Comparison of ENCODE assay signal across 23 mouse cellular contexts in genomic region chr1:173622216-173622615, GRCm38 (mm10). TPM values are rescaled to one million over a fixed set of nuclear protein-coding genes. Genes with fewer than 3 reads are reported as not detected.
DNase-seq lines count a peak whose midpoint lies in the region; ATAC-seq and TF ChIP-seq lines count a peak whose summit lies in the region.
"Not testable (repeated sequence)": the region's sequence is repeated elsewhere in the genome, so short reads cannot be mapped to it uniquely, and the experiment has no call there.
"Had no signal": no experiment of that assay in that cellular context is flagged by ENCODE, and none has a peak within 500 bp of the region (broad histone marks: within the 10 kb centered on the region; RNA-seq: fewer than 3 reads in every experiment).

No protein-coding gene starts in this region.

- DNase-seq in NIH3T3 (ENCODE audit: low read depth) = peak; percentile 13
- peak; percentile 56 for DNase-seq in gastrocnemius, adult 18-20 months (ENCODE audit: low spot score)
- DNase-seq in heart, adult 8-10 months (ENCODE audit: low spot score) = peak; percentile 63
- not testable (repeated sequence) for DNase-seq in spleen, adult 2 months (ENCODE audit: low read depth in 1 of 2, low spot score in 2 of 2)

- 27% methylated on average over 2 of the region's 2 CpGs for WGBS in spleen, adult 2 months

- TF ChIP-seq POLR2A in myocyte (IDR thresholded peaks at IDR 0.05; ENCODE audit: insufficient read length, low read depth); spleen, adult 2 months (IDR thresholded peaks at IDR 0.05; ENCODE audit: low read depth, low read length): not testable (repeated sequence)

- not testable (repeated sequence) for TF ChIP-seq CTCF in spleen, adult 2 months (IDR thresholded peaks at IDR 0.05; ENCODE audit: extremely low read depth, insufficient read depth, insufficient read length, insufficient replicate concordance)

- H3K79me2 ChIP-seq in myocyte (ENCODE audit: control insufficient read depth, insufficient read depth) = not testable (repeated sequence)

- H3K36me3 ChIP-seq in myocyte (ENCODE audit: control insufficient read depth, insufficient read depth); spleen, adult 2 months (ENCODE audit: control insufficient read depth, insufficient read depth, low read length): not testable (repeated sequence)

- H3K4me1 ChIP-seq in spleen, adult 2 months (ENCODE audit: control insufficient read depth, insufficient read depth, insufficient read length) = not testable (repeated sequence)

- not testable (repeated sequence) for H3K4me2 ChIP-seq in myocyte (ENCODE audit: low read depth)

- H3K27me3 ChIP-seq in myocyte (ENCODE audit: control insufficient read depth, insufficient read depth, insufficient read length); spleen, adult 2 months (ENCODE audit: control insufficient read depth, insufficient read depth, low read length): not testable (repeated sequence)

- not testable (repeated sequence) for H3ac ChIP-seq in myocyte (ENCODE audit: control insufficient read depth, insufficient read length)

- peak overlapping the region; percentile 67 for H3K27ac ChIP-seq in spleen, adult 2 months (ENCODE audit: insufficient read depth, low read length)

- not testable (repeated sequence) for H3K4me3 ChIP-seq in myocyte; spleen, adult 2 months (ENCODE audit: extremely low read depth, insufficient read depth, insufficient read length)

- peak; percentile 99 for ATAC-seq in granulocyte monocyte progenitor cell, adult 5-6 weeks (replicated peaks; ENCODE audit: poor library complexity, severe bottlenecking)
- peak; percentile 92 for ATAC-seq in megakaryocyte, adult 5-6 weeks (ENCODE audit: poor library complexity, severe bottlenecking)

TF ChIP-seq in myocyte, 11 proteins besides CTCF, POLR2A, EP300 and RAD21:
- TF ChIP-seq CEBPB (IDR thresholded peaks at IDR 0.05; ENCODE audit: insufficient read depth, poor library complexity, severe bottlenecking) = 0 out of 2 replicates have a peak, but pooled peaks have one; percentile 26

RNA-seq across cellular contexts. Expression of gene Ifi209, which starts 8.5 kb away (rescaled TPM):
- total RNA-seq in gastrocnemius, adult 18-20 months (2021) = not detected
- 77.0 and 77.3 TPM in 2 replicates for total RNA-seq in granulocyte monocyte progenitor cell, adult 5-6 weeks (2014; fragmentation: Nextera tagmentation)
- 143 and 146 TPM in 2 replicates for total RNA-seq in granulocyte monocyte progenitor cell, adult 5-6 weeks (2017)
- under 1 TPM; 0.24 to 0.49 (median 0.34) TPM for total RNA-seq in heart, adult 8-10 months (2022)
- total RNA-seq in megakaryocyte, adult 5-6 weeks (2015) = 191 and 200 TPM in 2 replicates
- 256 and 263 TPM in 2 replicates for total RNA-seq in megakaryocyte, adult 5-6 weeks (2017)
- 0.04 TPM for polyA plus RNA-seq in myocyte (2012; fragmentation: generic; extraction: Trizol)
- 4.2 and 7.8 TPM in 2 replicates for polyA plus RNA-seq in spleen, adult 2 months (2012; rRNA removed)
- total RNA-seq: MEL had no signal
- polyA plus RNA-seq: C2C12; hindbrain, embryonic 11.5 days; hindbrain, postnatal 0 days had no signal

RNA-seq across cellular contexts. Expression of gene Ifi213, which starts 23.1 kb away (rescaled TPM):
- not detected for total RNA-seq in gastrocnemius, adult 18-20 months (2021)
- not detected in 2 replicates for total RNA-seq in granulocyte monocyte progenitor cell, adult 5-6 weeks (2014; fragmentation: Nextera tagmentation)
- 0.47 TPM in 1 of 2 replicates, not detected in the other for total RNA-seq in granulocyte monocyte progenitor cell, adult 5-6 weeks (2017)
- total RNA-seq in heart, adult 8-10 months (2022) = under 1 TPM; 0.09 to 0.16 (median 0.14) TPM
- 26.1 and 30.0 TPM in 2 replicates for total RNA-seq in megakaryocyte, adult 5-6 weeks (2015)
- 20.0 and 30.5 TPM in 2 replicates for total RNA-seq in megakaryocyte, adult 5-6 weeks (2017)
- polyA plus RNA-seq in myocyte (2012; fragmentation: generic; extraction: Trizol) = not detected
- 9.0 and 18.9 TPM in 2 replicates for polyA plus RNA-seq in spleen, adult 2 months (2012; rRNA removed)
- total RNA-seq: gastrocnemius, postnatal 10 days; gastrocnemius, postnatal 4 days; heart, postnatal 4 days; hindbrain, postnatal 0 days; MEL had no signal
- polyA plus RNA-seq: C2C12; embryonic facial prominence, embryonic 12.5 days; forebrain, embryonic 11.5 days; forebrain, embryonic 14.5 days; heart, embryonic 10.5 days; hindbrain, embryonic 11.5 days had no signal

RNA-seq across cellular contexts. Expression of gene Ifi208, which starts 51.3 kb away (rescaled TPM):
- total RNA-seq in gastrocnemius, adult 18-20 months (2021) = under 1 TPM; 0.11 to 0.28 TPM
- not detected in 2 replicates for total RNA-seq in granulocyte monocyte progenitor cell, adult 5-6 weeks (2014; fragmentation: Nextera tagmentation)
- total RNA-seq in granulocyte monocyte progenitor cell, adult 5-6 weeks (2017) = not detected in 2 replicates
- total RNA-seq in heart, adult 8-10 months (2022) = 1 to 10 TPM in 1 of 4 experiments, under 1 TPM in 3; 0.75 to 1.2 (median 0.87) TPM
- 3.0 and 6.5 TPM in 2 replicates for total RNA-seq in megakaryocyte, adult 5-6 weeks (2015)
- total RNA-seq in megakaryocyte, adult 5-6 weeks (2017) = 2.3 and 2.4 TPM in 2 replicates
- 0.01 TPM for polyA plus RNA-seq in myocyte (2012; fragmentation: generic; extraction: Trizol)
- 11.4 and 12.9 TPM in 2 replicates for polyA plus RNA-seq in spleen, adult 2 months (2012; rRNA removed)
- total RNA-seq: forebrain, postnatal 0 days; gastrocnemius, postnatal 10 days; MEL had no signal
- polyA plus RNA-seq: C2C12; embryonic facial prominence, embryonic 12.5 days; forebrain, embryonic 11.5 days; forebrain, embryonic 14.5 days; heart, embryonic 10.5 days; heart, embryonic 13.5 days; hindbrain, embryonic 11.5 days; hindbrain, embryonic 14.5 days; hindbrain, postnatal 0 days; intestine, embryonic 14.5 days; intestine, postnatal 0 days had no signal

Comparison
In these comparisons a context has a peak if more than half of its experiments do, and no peak if none do; other contexts are left out.
1. RNA of gene Ifi209, which starts 8.5 kb away (total RNA-seq): 191 to 263 TPM in megakaryocyte, adult 5-6 weeks and 77.0 to 146 TPM in granulocyte monocyte progenitor cell, adult 5-6 weeks; 0.24 to 0.49 TPM in heart, adult 8-10 months and not detected in gastrocnemius, adult 18-20 months; every median in the first group is over 10 times any median in the second.
2. RNA of gene Ifi213, which starts 23.1 kb away (total RNA-seq): 20.0 to 30.5 TPM in megakaryocyte, adult 5-6 weeks; 0.09 to 0.16 TPM in heart, adult 8-10 months, not detected in gastrocnemius, adult 18-20 months and 0.47 TPM in granulocyte monocyte progenitor cell, adult 5-6 weeks; every median in the first group is over 10 times any median in the second.